Mouse (Mus musculus) T-helper 17 cell (primary cell): ENCODE measurements at regions not wholly inside any gene's neighbourhood (a gene's known extent, or its start where the extent isn't known, plus 50 kb on each side); places are given as distances from the start of the nearest gene placed in this dataset.

Experiments
- in situ Hi-C, 2 experiments: fragments of 300-600 bp; cut with MboI, MseI; formaldehyde crosslinking; loops; 1 replicate in 1 of 2; 2 replicates in 1 of 2; pipeline ENCODE4 v1.15.1; 2025; ENCODE audit warnings: high pct_unique_total_duplicates in 2 of 2

GRCm38 (mm10) chr12:26789336-26789846 is 320.4 kb downstream of the Cmpk2 start:
- in situ Hi-C loops = no loop called here

GRCm38 (mm10) chr12:26785550-26785949 is 316.5 kb downstream of the Cmpk2 start:
- in situ Hi-C loops = no loop called here

- in situ Hi-C loops = no loop called here
These were observed 315.4 kb downstream of the Cmpk2 start for GRCm38 (mm10) chr12:26784426-26784825.

GRCm38 (mm10) chr12:26783800-26784199 is 314.8 kb downstream of the Cmpk2 start:
- in situ Hi-C loops = no loop called here

GRCm38 (mm10) chr12:26781537-26781936 is 312.5 kb downstream of the Cmpk2 start:
- in situ Hi-C loops = no loop called here

GRCm38 (mm10) chr12:26778796-26779195 is 309.8 kb downstream of the Cmpk2 start:
- in situ Hi-C loops = no loop called here

- in situ Hi-C loops = no loop called here
These were observed 308.0 kb downstream of the Cmpk2 start for GRCm38 (mm10) chr12:26776986-26777385.

- in situ Hi-C loops = no loop called here
These were observed 305.0 kb downstream of the Cmpk2 start for GRCm38 (mm10) chr12:26774016-26774415.

- in situ Hi-C loops = no loop called here
These were observed 302.0 kb downstream of the Cmpk2 start for GRCm38 (mm10) chr12:26770753-26771583.

GRCm38 (mm10) chr12:26767551-26767950 is 298.5 kb downstream of the Cmpk2 start:
- in situ Hi-C loops = no loop called here

- in situ Hi-C loops = no loop called here
These were observed 289.8 kb downstream of the Cmpk2 start for GRCm38 (mm10) chr12:26758657-26759325.

GRCm38 (mm10) chr12:26756284-26756683 is 287.3 kb downstream of the Cmpk2 start:
- in situ Hi-C loops = no loop called here

GRCm38 (mm10) chr12:26754611-26755010 is 285.6 kb downstream of the Cmpk2 start:
- in situ Hi-C loops = no loop called here

- in situ Hi-C loops = no loop called here
These were observed 265.5 kb downstream of the Cmpk2 start for GRCm38 (mm10) chr12:26734558-26734897.

- in situ Hi-C loops = no loop called here
These were observed 265.0 kb downstream of the Cmpk2 start for GRCm38 (mm10) chr12:26733822-26734557.

- in situ Hi-C loops = no loop called here
These were observed 254.4 kb downstream of the Cmpk2 start for GRCm38 (mm10) chr12:26723399-26723798.

GRCm38 (mm10) chr12:26698838-26699237 is 229.8 kb downstream of the Cmpk2 start:
- in situ Hi-C loops = no loop called here

GRCm38 (mm10) chr12:26688048-26688447 is 219.0 kb downstream of the Cmpk2 start:
- in situ Hi-C loops = no loop called here

GRCm38 (mm10) chr12:26680568-26680947 is 211.6 kb downstream of the Cmpk2 start:
- in situ Hi-C loops = no loop called here

- in situ Hi-C loops = no loop called here
These were observed 211.0 kb downstream of the Cmpk2 start for GRCm38 (mm10) chr12:26679887-26680567.

- in situ Hi-C loops = no loop called here
These were observed 196.5 kb downstream of the Cmpk2 start for GRCm38 (mm10) chr12:26665466-26665865.

GRCm38 (mm10) chr12:26654251-26654650 is 185.2 kb downstream of the Cmpk2 start:
- in situ Hi-C loops = no loop called here
